Mouse (Mus musculus) CH12.LX (cell line): Measurements from ENCODE around the gene Xrcc2. TPM values are rescaled to one million over a fixed set of nuclear protein-coding genes. Genes with fewer than 3 reads are reported as not detected.

Experiments
- DNase-seq: peaks from one replicate; pipeline ENCODE4 v3.0.0-alpha.2; 2013; ENCODE audit errors: extremely low read depth
- H3K27ac ChIP-seq: 2 replicates; pipeline ENCODE4 v1.5.1; 2012; ENCODE audit warnings: low read depth, mild to moderate bottlenecking, control low read depth, moderate library complexity; ENCODE audit not compliant: insufficient read depth
- H3K27me3 ChIP-seq: replicated peaks from 2 replicates; pipeline ENCODE3; 2012; ENCODE audit warnings: inconsistent platforms
- H3K36me3 ChIP-seq, 2 experiments: replicated peaks in 1 of 2; 2 replicates each; pipeline versions ENCODE3 to v1.6.1; 2012; ENCODE audit warnings: inconsistent platforms in 1 of 2, low read length in 1 of 2, mild to moderate bottlenecking in 1 of 2, mixed read lengths in 1 of 2, moderate library complexity in 1 of 2; ENCODE audit not compliant: control insufficient read depth in 1 of 2, insufficient read depth in 1 of 2
- H3K4me1 ChIP-seq, 2 experiments: 2 replicates each; pipeline ENCODE4 v1.6.1; 2012; ENCODE audit warnings: inconsistent platforms in 1 of 2, moderate library complexity in 1 of 2; ENCODE audit not compliant: insufficient read depth in 2 of 2, control insufficient read depth in 1 of 2
- H3K4me2 ChIP-seq: 2 replicates; pipeline ENCODE4 v1.6.1; 2012; ENCODE audit warnings: low read depth, mild to moderate bottlenecking, control low read depth; ENCODE audit not compliant: poor library complexity, insufficient read depth, severe bottlenecking
- H3K4me3 ChIP-seq, 3 experiments: fragments of 150-350 bp in 1 of 3; sonication (generic) in 1 of 3; replicated peaks in 1 of 3; 2 replicates each; pipeline versions ENCODE3 to v1.5.1; 2011 to 2012; ENCODE audit warnings: low read depth in 2 of 3, low read length in 2 of 3, mild to moderate bottlenecking in 2 of 3, moderate library complexity in 2 of 3, control low read depth in 1 of 3, improper control_type of control experiment in 1 of 3, inconsistent platforms in 1 of 3, mixed read lengths in 1 of 3; ENCODE audit not compliant: poor library complexity in 1 of 3
- H3K79me2 ChIP-seq: replicated peaks from 2 replicates; pipeline ENCODE4 v1.6.1; 2012; ENCODE audit warnings: mild to moderate bottlenecking, moderate library complexity; ENCODE audit not compliant: control insufficient read depth, poor library complexity, insufficient read depth, severe bottlenecking; ENCODE audit errors: extremely low read depth
- H3K9ac ChIP-seq: 2 replicates; pipeline ENCODE4 v1.6.1; 2012; ENCODE audit warnings: low read depth, mild to moderate bottlenecking, control low read depth, moderate library complexity; ENCODE audit not compliant: insufficient read depth
- H3K9me3 ChIP-seq: replicated peaks from 2 replicates; pipeline ENCODE3; 2012; ENCODE audit warnings: low read length, inconsistent platforms, mixed read lengths
- CHD1 ChIP-seq: IDR thresholded peaks from 2 replicates; pipeline ENCODE4 v1.6.1; 2012; ENCODE audit warnings: low read depth, low read length, improper control_type of control experiment, inconsistent platforms
- CTCF ChIP-seq, 2 experiments: IDR thresholded peaks in 1 of 2; conservative IDR thresholded peaks in 1 of 2; 2 replicates each; pipeline ENCODE4 v1.5.1; 2011 to 2012; ENCODE audit warnings: low read depth in 2 of 2, low read length in 2 of 2, improper control_type of control experiment in 1 of 2, inconsistent platforms in 1 of 2, mild to moderate bottlenecking in 1 of 2, moderate library complexity in 1 of 2
- HCFC1 ChIP-seq: IDR thresholded peaks from 2 replicates; pipeline ENCODE4 v1.6.1; 2012; ENCODE audit warnings: low read depth, mild to moderate bottlenecking, inconsistent platforms, low read length, improper control_type of control experiment
- IRF4 ChIP-seq: IDR thresholded peaks from 2 replicates; pipeline ENCODE4 v1.6.1; 2014; ENCODE audit warnings: low read depth, mild to moderate bottlenecking, inconsistent platforms, low read length, improper control_type of control experiment
- JUND ChIP-seq: conservative IDR thresholded peaks from 2 replicates; pipeline ENCODE4 v1.6.1; 2011; ENCODE audit warnings: low read depth, low read length, improper control_type of control experiment
- MAZ ChIP-seq: IDR thresholded peaks from 2 replicates; pipeline ENCODE4 v1.6.1; 2012; ENCODE audit warnings: low read depth, mild to moderate bottlenecking, inconsistent platforms, low read length, improper control_type of control experiment, moderate library complexity
- MEF2A ChIP-seq: IDR thresholded peaks from 2 replicates; pipeline ENCODE4 v1.6.1; 2014; ENCODE audit warnings: low read depth, mild to moderate bottlenecking, inconsistent platforms, low read length, improper control_type of control experiment, borderline replicate concordance
- MXI1 ChIP-seq: IDR thresholded peaks from 2 replicates; pipeline ENCODE4 v1.6.1; 2011; ENCODE audit warnings: mild to moderate bottlenecking, low read depth, low read length, improper control_type of control experiment
- POLR2A ChIP-seq: IDR thresholded peaks from 2 replicates; pipeline ENCODE4 v1.6.1; 2011; ENCODE audit warnings: low read depth, mild to moderate bottlenecking, improper control_type of control experiment, low read length
- RCOR1 ChIP-seq: conservative IDR thresholded peaks from 2 replicates; pipeline ENCODE4 v1.6.1; 2012; ENCODE audit warnings: low read depth, mild to moderate bottlenecking, inconsistent platforms, low read length, improper control_type of control experiment
- SIN3A ChIP-seq: IDR thresholded peaks from 2 replicates; pipeline ENCODE4 v1.6.1; 2012; ENCODE audit warnings: low read length, improper control_type of control experiment, inconsistent platforms
- TCF12 ChIP-seq: IDR thresholded peaks from 2 replicates; pipeline ENCODE4 v1.6.1; 2014; ENCODE audit warnings: low read depth, mild to moderate bottlenecking, inconsistent platforms, low read length, improper control_type of control experiment
- USF1 ChIP-seq: IDR thresholded peaks from 2 replicates; pipeline ENCODE4 v1.6.1; 2014; ENCODE audit warnings: low read depth, mild to moderate bottlenecking, inconsistent platforms, low read length, improper control_type of control experiment
- USF2 ChIP-seq: conservative IDR thresholded peaks from 2 replicates; pipeline ENCODE4 v1.6.1; 2011; ENCODE audit warnings: low read depth, low read length, improper control_type of control experiment
- ZC3H11A ChIP-seq: IDR thresholded peaks from 2 replicates; pipeline ENCODE4 v1.6.1; 2012; ENCODE audit warnings: low read depth, mild to moderate bottlenecking, inconsistent platforms, low read length, improper control_type of control experiment
- ZMIZ1 ChIP-seq: IDR thresholded peaks from 2 replicates; pipeline ENCODE4 v1.6.1; 2012; ENCODE audit warnings: low read depth, mild to moderate bottlenecking, inconsistent platforms, low read length, improper control_type of control experiment
- dilution Hi-C: fragments of 300-500 bp; cut with MboI; formaldehyde crosslinking; loops from 2 replicates; pipeline ENCODE4 v1.14.3; 2020; ENCODE audit warnings: low sequenced_read_pairs; ENCODE audit not compliant: extremely low pct_unique_long_range_greater_than_20kb, extremely low pct_ligation_motif_present
- in situ Hi-C: fragments of 300-500 bp; cut with MboI; formaldehyde crosslinking; loops from 3 replicates; pipeline ENCODE4 v1.14.3; 2019; ENCODE audit warnings: low sequenced_read_pairs, low pct_ligation_motif_present, low pct_unique_long_range_greater_than_20kb, mixed read lengths
- polyA plus RNA-seq: library from polyadenylated mRNA; unstranded; fragments of >175 nt; gene quantifications from 2 replicates; pipeline ENCODE4 v1.2.1, GENCODE M21; 2012; ENCODE audit warnings: low read depth; ENCODE audit not compliant: insufficient read length
- total RNA-seq, 2 experiments: library from RNA; depleted of rRNA; stranded (reverse); fragments of 300-350 nt in 1 of 2; fragments of >200 nt in 1 of 2; gene quantifications; 2 replicates each; pipeline ENCODE4 v1.2.3; 2012 to 2014

Xrcc2 gene
- total and polyA plus RNA-seq, 3 experiments = 11.3 to 23.4 (median 13.0) TPM

GRCm38 (mm10) chr5:25754236-25754766, 48.7 kb upstream of the Xrcc2 start:
- no peaks in the 10 kb centered on the region for H3K79me2 ChIP-seq
- no peak for TF ChIP-seq USF1
- no peaks in the 10 kb centered on the region for H3K27me3 ChIP-seq
- no peaks in the 10 kb centered on the region for H3K36me3 ChIP-seq
- H3K4me2 ChIP-seq = no peak overlapping the region
- H3K4me1 ChIP-seq = peaks cover 0 to 3% of the 10 kb centered on the region in 2 experiments; a peak in 2 of 4 replicates
- no peak for DNase-seq
- in situ Hi-C loops = no loop called here
- no peak overlapping the region for H3K9ac ChIP-seq
- H3K9me3 ChIP-seq = no peaks in the 10 kb centered on the region
- dilution Hi-C loops = no loop called here
- no peak overlapping the region for H3K27ac ChIP-seq
- H3K4me3 ChIP-seq = no peak overlapping the region

GRCm38 (mm10) chr5:25753556-25754235, 48.1 kb upstream of the Xrcc2 start:
- Histone ChIP-seq H3K9ac (no peak overlapping the region), H3K9me3 (no peaks in the 10 kb centered on the region), H3K4me2 (no peak overlapping the region), H3K27me3 (no peaks in the 10 kb centered on the region), H3K27ac (no peak overlapping the region), H3K36me3 (no peaks in the 10 kb centered on the region), H3K4me1 (no peaks in the 10 kb centered on the region), H3K79me2 (no peaks in the 10 kb centered on the region), H3K4me3 (no peak overlapping the region)
- dilution Hi-C loops = no loop called here
- no peak for DNase-seq
- in situ Hi-C loops = no loop called here
- TF ChIP-seq POLR2A = no peak
- TF ChIP-seq MAZ = no peak
- no peak for TF ChIP-seq CTCF (conservative IDR thresholded peaks at IDR 0.05 in 1 of 2, IDR thresholded peaks at IDR 0.05 in 1 of 2; ENCODE audit: low read depth in 2 of 2, low read length in 2 of 2)
- TF ChIP-seq RCOR1 = no peak

- TF ChIP-seq ZMIZ1 = no peak
- no peak for TF ChIP-seq ZC3H11A
- TF ChIP-seq POLR2A = no peak
- no peak for TF ChIP-seq MXI1
- no peak for TF ChIP-seq USF1
- TF ChIP-seq TCF12 = no peak
- TF ChIP-seq MAZ = no peak
- no peak for TF ChIP-seq USF2
- no peak for TF ChIP-seq SIN3A
- TF ChIP-seq HCFC1 = no peak
- no peak for TF ChIP-seq IRF4
- no peak for TF ChIP-seq MEF2A
- no peak for TF ChIP-seq CHD1
- no peak for TF ChIP-seq RCOR1
- no peak for TF ChIP-seq JUND
- TF ChIP-seq, all 38 proteins: peak for 0
- H3K4me2 ChIP-seq = no peak overlapping the region
- in situ Hi-C loops = no loop called here
These were observed 47.2 kb upstream of the Xrcc2 start for GRCm38 (mm10) chr5:25752862-25753261.

More at GRCm38 (mm10) chr5:25752862-25753261, 47.2 kb upstream of the Xrcc2 start:
- Histone ChIP-seq H3K9ac (no peak overlapping the region), H3K36me3 (no peaks in the 10 kb centered on the region), H3K4me3 (no peak overlapping the region), H3K27me3 (no peaks in the 10 kb centered on the region), H3K27ac (no peak overlapping the region), H3K79me2 (no peaks in the 10 kb centered on the region), H3K4me1 (no peaks in the 10 kb centered on the region), H3K9me3 (no peaks in the 10 kb centered on the region)
- dilution Hi-C loops = no loop called here
- DNase-seq = no peak
